Comparison of ENCODE assay signal across 13 mouse cellular contexts in genomic region chr13:118835078-118835477, GRCm38 (mm10).
A peak's percentile ranks its signal among the peaks of the same experiment; 100 is the strongest.
DNase-seq lines count a peak whose midpoint lies in the region; ATAC-seq and TF ChIP-seq lines count a peak whose summit lies in the region.
"Had no signal": no experiment of that assay in that cellular context is flagged by ENCODE, and none has a peak within 500 bp of the region (broad histone marks: within the 10 kb centered on the region; RNA-seq: fewer than 3 reads in every experiment).

No protein-coding gene starts in this region.

- intact Hi-C loops in left cerebral cortex, postnatal 36 days (cut with DNase I) = no loop called here

- H3K9me3 ChIP-seq in embryonic facial prominence, embryonic 11.5 days (replicated peaks; ENCODE audit: control insufficient read depth, low read length) = no peaks in the 10 kb centered on the region
- H3K9me3 ChIP-seq in embryonic facial prominence, embryonic 10.5 days = no peaks in the 10 kb centered on the region
- H3K9me3 ChIP-seq in limb, embryonic 14.5 days (ENCODE audit: control insufficient read depth, low read length) = no peaks in the 10 kb centered on the region
- H3K9me3 ChIP-seq in limb, embryonic 10.5 days (replicated peaks) = no peaks in the 10 kb centered on the region
- H3K9me3 ChIP-seq in lung, postnatal 0 days (ENCODE audit: low read length) = no peaks in the 10 kb centered on the region
- H3K9me3 ChIP-seq: limb, embryonic 12.5 days had no signal

- 70% methylated on average over 4 of the region's 4 CpGs for WGBS in embryonic facial prominence, embryonic 11.5 days
- 81% methylated on average over 4 of the region's 4 CpGs for WGBS in embryonic facial prominence, embryonic 10.5 days
- 42% methylated on average over 4 of the region's 4 CpGs for WGBS in limb, embryonic 14.5 days
- WGBS in limb, embryonic 10.5 days = 90% methylated on average over 4 of the region's 4 CpGs
- WGBS in lung, postnatal 0 days = 55% methylated on average over 4 of the region's 4 CpGs
- WGBS in kidney, adult 2 months = 80% methylated on average over 4 of the region's 4 CpGs

- 0 out of 2 replicates have a peak, but pooled peaks have one; percentile 48 for ATAC-seq in embryonic facial prominence, embryonic 11.5 days (replicated peaks; ENCODE audit: insufficient number of reproducible peaks, low FRiP score, low TSS enrichment, low read depth)
- no peak for ATAC-seq in limb, embryonic 14.5 days (ENCODE audit: low FRiP score, low read depth)
- ATAC-seq in lung, postnatal 0 days = 0 out of 2 replicates have a peak, but pooled peaks have one; percentile 28

- no peaks in the 10 kb centered on the region for H3K27me3 ChIP-seq in embryonic facial prominence, embryonic 11.5 days (ENCODE audit: control insufficient read depth, insufficient read depth, low read length)
- H3K27me3 ChIP-seq in embryonic facial prominence, embryonic 10.5 days (replicated peaks; ENCODE audit: low read depth, poor library complexity, severe bottlenecking) = no peaks in the 10 kb centered on the region
- H3K27me3 ChIP-seq in limb, embryonic 14.5 days (ENCODE audit: control insufficient read depth, insufficient read depth, low read length) = no peaks in the 10 kb centered on the region
- no peaks in the 10 kb centered on the region for H3K27me3 ChIP-seq in limb, embryonic 10.5 days (ENCODE audit: low read depth, poor library complexity, severe bottlenecking)
- no peaks in the 10 kb centered on the region for H3K27me3 ChIP-seq in lung, postnatal 0 days (replicated peaks; ENCODE audit: insufficient read depth, low read length)
- no peaks in the 10 kb centered on the region for H3K27me3 ChIP-seq in kidney, adult 2 months (replicated peaks; ENCODE audit: control insufficient read depth, insufficient read depth, low read length)
- H3K27me3 ChIP-seq: limb, embryonic 12.5 days had no signal

- no peak for TF ChIP-seq EP300 in lung, postnatal 0 days (IDR thresholded peaks at IDR 0.05)

- no peaks in the 10 kb centered on the region for H3K36me3 ChIP-seq in embryonic facial prominence, embryonic 11.5 days (replicated peaks; ENCODE audit: control insufficient read depth, insufficient read depth, low read depth, low read length)
- H3K36me3 ChIP-seq in embryonic facial prominence, embryonic 10.5 days (replicated peaks) = no peaks in the 10 kb centered on the region
- no peaks in the 10 kb centered on the region for H3K36me3 ChIP-seq in limb, embryonic 14.5 days (ENCODE audit: control insufficient read depth, insufficient read depth, low read length)
- H3K36me3 ChIP-seq in limb, embryonic 10.5 days = no peaks in the 10 kb centered on the region
- no peaks in the 10 kb centered on the region for H3K36me3 ChIP-seq in lung, postnatal 0 days (ENCODE audit: insufficient read depth, low read length)
- no peaks in the 10 kb centered on the region for H3K36me3 ChIP-seq in kidney, adult 2 months (ENCODE audit: control insufficient read depth, insufficient read depth, low read length)
- H3K36me3 ChIP-seq: limb, embryonic 12.5 days had no signal

- H3K4me2 ChIP-seq in embryonic facial prominence, embryonic 11.5 days (ENCODE audit: low read depth, low read length) = no peak overlapping the region
- no peak overlapping the region for H3K4me2 ChIP-seq in limb, embryonic 14.5 days (replicated peaks; ENCODE audit: low read depth, low read length, severe bottlenecking)
- no peak overlapping the region for H3K4me2 ChIP-seq in lung, postnatal 0 days (replicated peaks; ENCODE audit: low read depth, low read length)
- H3K4me2 ChIP-seq: limb, embryonic 12.5 days had no signal

- no peak for TF ChIP-seq CTCF in lung, postnatal 0 days (IDR thresholded peaks at IDR 0.05)
- no peak for TF ChIP-seq CTCF in kidney, adult 2 months (conservative IDR thresholded peaks at IDR 0.05; ENCODE audit: insufficient read depth, insufficient read length, low read depth, low read length)

- TF ChIP-seq POLR2A in limb, embryonic 14.5 days (IDR thresholded peaks at IDR 0.05; ENCODE audit: borderline replicate concordance, extremely low read depth, insufficient read depth, insufficient read length) = no peak
- TF ChIP-seq POLR2A in kidney, adult 2 months (IDR thresholded peaks at IDR 0.05; ENCODE audit: low read depth, low read length) = no peak

- no peak overlapping the region for H3K9ac ChIP-seq in embryonic facial prominence, embryonic 11.5 days (replicated peaks; ENCODE audit: low read length)
- no peak overlapping the region for H3K9ac ChIP-seq in limb, embryonic 14.5 days (ENCODE audit: low read depth, low read length, severe bottlenecking)
- no peak overlapping the region for H3K9ac ChIP-seq in lung, postnatal 0 days (replicated peaks; ENCODE audit: low read depth)
- H3K9ac ChIP-seq: limb, embryonic 12.5 days had no signal

- no peak for DNase-seq in embryonic facial prominence, embryonic 11.5 days (ENCODE audit: low spot score)
- DNase-seq in embryonic facial prominence, embryonic 10.5 days (ENCODE audit: low spot score) = no peak
- peak; percentile 43 for DNase-seq in limb, embryonic 14.5 days (ENCODE audit: low spot score)
- no peak for DNase-seq in limb, embryonic 10.5 days (ENCODE audit: low spot score)
- DNase-seq in adipocyte (ENCODE audit: low spot score) = peak; percentile 51
- DNase-seq in lung, postnatal 0 days (ENCODE audit: low spot score) = peak; percentile 41
- no peak for DNase-seq in kidney, adult 2 months
- no peak for DNase-seq in left cerebral cortex, postnatal 36 days (ENCODE audit: low spot score in 2 of 2)
- DNase-seq: heart, adult 11 months; heart, postnatal 14 days; kidney, adult 8-10 months; layer of hippocampus, adult 9-11 months had no signal

- no peak overlapping the region for H3K27ac ChIP-seq in embryonic facial prominence, embryonic 11.5 days (replicated peaks; ENCODE audit: low read depth, low read length)
- H3K27ac ChIP-seq in embryonic facial prominence, embryonic 10.5 days (replicated peaks) = no peak overlapping the region
- no peak overlapping the region for H3K27ac ChIP-seq in limb, embryonic 14.5 days (replicated peaks; ENCODE audit: low read depth, low read length)
- no peak overlapping the region for H3K27ac ChIP-seq in limb, embryonic 10.5 days
- no peak overlapping the region for H3K27ac ChIP-seq in lung, postnatal 0 days (ENCODE audit: low read length)
- no peak overlapping the region for H3K27ac ChIP-seq in kidney, adult 2 months (ENCODE audit: insufficient read depth, low read depth, low read length)
- H3K27ac ChIP-seq: limb, embryonic 12.5 days had no signal

- H3K4me3 ChIP-seq in embryonic facial prominence, embryonic 11.5 days (ENCODE audit: low read depth, low read length) = no peak overlapping the region
- no peak overlapping the region for H3K4me3 ChIP-seq in embryonic facial prominence, embryonic 10.5 days
- H3K4me3 ChIP-seq in limb, embryonic 14.5 days (replicated peaks; ENCODE audit: low read length) = no peak overlapping the region
- H3K4me3 ChIP-seq in limb, embryonic 10.5 days = no peak overlapping the region
- H3K4me3 ChIP-seq in lung, postnatal 0 days (ENCODE audit: low read depth, low read length) = no peak overlapping the region
- H3K4me3 ChIP-seq in kidney, adult 2 months (ENCODE audit: insufficient read depth, low read depth, low read length) = no peak overlapping the region
- H3K4me3 ChIP-seq: limb, embryonic 12.5 days had no signal

- no peaks in the 10 kb centered on the region for H3K4me1 ChIP-seq in embryonic facial prominence, embryonic 11.5 days (ENCODE audit: control insufficient read depth, insufficient read depth, low read length)
- H3K4me1 ChIP-seq in embryonic facial prominence, embryonic 10.5 days = no peaks in the 10 kb centered on the region
- H3K4me1 ChIP-seq in limb, embryonic 14.5 days (ENCODE audit: control insufficient read depth, insufficient read depth, low read length) = no peaks in the 10 kb centered on the region
- no peaks in the 10 kb centered on the region for H3K4me1 ChIP-seq in limb, embryonic 10.5 days
- no peaks in the 10 kb centered on the region for H3K4me1 ChIP-seq in lung, postnatal 0 days (ENCODE audit: insufficient read depth, low read depth, low read length)
- H3K4me1 ChIP-seq in kidney, adult 2 months (ENCODE audit: control insufficient read depth, insufficient read depth, low read length) = no peaks in the 10 kb centered on the region
- H3K4me1 ChIP-seq: limb, embryonic 12.5 days had no signal

Comparison
In these comparisons a context has a peak if more than half of its experiments do, and no peak if none do; other contexts are left out.
1. DNase-seq: peak in limb, embryonic 14.5 days (single experiment), adipocyte (single experiment) and lung, postnatal 0 days (single experiment); none in embryonic facial prominence, embryonic 11.5 days (single experiment), embryonic facial prominence, embryonic 10.5 days (single experiment), limb, embryonic 10.5 days (single experiment), kidney, adult 2 months (single experiment) and left cerebral cortex, postnatal 36 days (0 of 2).